Mouse (Mus musculus): ENCODE results near the gene Olfr452.

Olfr452 gene

DNA sequence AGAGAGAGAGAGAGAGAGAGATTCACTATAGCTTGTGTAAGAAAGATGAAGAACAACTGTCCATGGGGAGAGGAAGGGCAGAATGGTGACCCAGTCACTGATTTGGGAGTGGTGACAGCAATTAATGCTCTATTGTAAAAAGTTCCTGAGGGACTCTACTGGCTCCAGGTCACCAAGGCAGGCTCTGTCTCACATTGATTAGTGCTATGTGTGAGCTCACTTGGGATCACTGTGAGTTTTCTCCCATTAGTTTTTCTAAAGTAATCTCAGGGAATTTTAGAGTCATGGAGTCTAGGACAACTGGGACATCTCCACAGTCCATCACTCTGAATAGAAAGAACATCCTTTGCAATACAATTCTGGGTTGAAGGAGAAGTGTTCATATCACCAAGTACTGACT lies at the start of gene Olfr452:
Olfr452 (plus strand) TSS at position 301 of the 400 bp plus-strand sequence.
- DNase-seq (ENCODE audit: low spot score), result no peak

DNA sequence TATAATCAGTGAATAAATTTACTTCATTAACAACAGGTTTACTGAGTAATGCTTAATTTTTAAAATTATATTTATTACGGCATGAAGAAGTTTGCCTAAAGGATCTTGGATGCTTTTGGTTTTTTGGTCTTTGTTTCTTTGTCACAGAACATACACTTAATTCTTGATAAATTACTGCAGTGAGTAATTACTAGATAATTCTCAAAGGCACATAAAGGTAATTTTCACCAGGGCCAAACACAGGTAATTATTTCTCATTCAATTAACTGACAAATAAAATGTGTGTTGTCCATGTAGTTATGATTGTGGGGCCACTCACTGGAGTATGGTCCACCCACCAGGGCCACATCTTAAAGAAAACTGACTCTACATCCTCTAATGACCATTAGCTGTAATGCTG lies 45.8 kb upstream of the Olfr452 start, which contains the start of gene Olfr453:
Olfr453 (plus strand) TSS at position 301 of the 400 bp plus-strand sequence.
- no peak for DNase-seq (ENCODE audit: low spot score)

DNA sequence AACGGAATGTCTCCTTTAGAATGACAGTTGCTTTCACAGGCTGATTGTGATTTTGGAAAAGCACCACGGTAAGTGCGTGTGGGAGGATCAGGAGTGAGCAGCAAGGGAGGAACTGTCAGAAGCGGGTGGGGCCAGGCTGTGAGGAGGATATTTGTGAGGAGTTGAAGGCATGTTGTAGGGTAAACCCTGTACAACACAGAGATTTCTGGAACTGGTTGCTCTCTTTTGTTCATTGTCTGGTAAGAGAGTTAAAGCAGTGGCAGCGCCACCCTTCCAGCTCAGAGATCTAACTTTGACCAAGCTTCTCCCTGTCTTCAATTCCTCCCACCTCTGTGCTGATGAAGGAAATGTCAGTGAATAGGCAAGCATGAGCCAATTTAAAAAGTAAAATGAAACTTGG lies 42.6 kb upstream of the Olfr452 start:
- DNase-seq (ENCODE audit: low spot score), result no peak

DNA sequence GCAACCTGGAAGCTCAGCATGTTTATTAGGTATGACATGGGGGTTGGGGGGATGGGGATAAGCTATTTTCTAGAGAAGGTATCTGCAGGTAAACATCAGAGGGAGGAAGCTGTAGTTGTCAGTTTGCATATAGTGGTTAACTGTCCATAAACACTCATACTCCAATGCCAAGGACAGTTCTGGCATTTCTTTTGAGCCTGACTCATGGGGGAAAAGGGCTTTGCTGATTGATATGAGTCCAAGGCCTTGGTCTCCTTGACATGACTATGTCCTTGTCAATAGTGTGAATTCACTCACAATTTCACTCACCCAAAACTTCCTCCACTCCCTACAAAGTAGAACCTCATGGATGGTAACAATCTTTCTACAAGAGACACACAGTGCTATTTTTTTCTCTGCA lies 37.0 kb upstream of the Olfr452 start:
- DNase-seq (ENCODE audit: low spot score), result no peak

DNA sequence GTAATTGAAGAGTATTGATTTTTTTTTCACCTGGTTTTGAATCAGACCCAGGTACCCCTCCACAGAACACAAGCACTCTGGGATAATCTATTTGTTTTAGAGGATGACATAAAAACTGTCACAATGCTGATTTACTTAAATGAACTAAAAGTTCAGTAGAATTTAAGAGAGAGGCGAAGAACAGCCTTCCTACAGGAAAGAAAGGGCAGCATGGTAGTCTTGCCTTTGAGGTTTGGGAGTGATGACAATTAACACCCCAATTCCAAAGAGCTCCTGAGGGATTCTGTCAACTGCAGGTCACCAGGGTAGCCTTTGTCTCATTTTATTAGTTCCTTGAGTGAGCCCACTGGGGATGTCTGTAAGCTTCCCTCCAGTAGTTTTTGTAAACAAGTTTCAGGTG lies 28.8 kb upstream of the Olfr452 start, which contains the start of gene Olfr38:
Olfr38 (plus strand) TSS at position 301 of the 400 bp plus-strand sequence.
- no peak for DNase-seq (ENCODE audit: low spot score)

DNA sequence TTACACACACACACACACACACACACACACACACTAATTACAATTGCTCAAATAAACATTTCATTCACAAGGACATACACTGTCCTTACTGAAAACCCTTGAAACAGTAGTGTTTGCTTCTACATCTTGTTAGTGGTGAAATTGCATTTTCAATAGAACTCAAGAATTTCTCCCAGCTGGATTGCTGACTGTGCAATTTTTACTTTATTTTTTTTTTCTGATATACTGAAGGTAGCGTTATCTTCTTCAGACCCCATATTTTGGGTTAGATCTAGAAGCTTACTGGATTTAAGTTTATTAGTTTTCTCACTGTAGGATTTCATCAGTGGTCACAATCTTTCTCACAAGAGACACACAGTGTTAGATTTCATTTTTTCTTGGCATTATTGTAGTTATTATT lies 7.8 kb upstream of the Olfr452 start:
- DNase-seq (ENCODE audit: low spot score), result no peak

DNA sequence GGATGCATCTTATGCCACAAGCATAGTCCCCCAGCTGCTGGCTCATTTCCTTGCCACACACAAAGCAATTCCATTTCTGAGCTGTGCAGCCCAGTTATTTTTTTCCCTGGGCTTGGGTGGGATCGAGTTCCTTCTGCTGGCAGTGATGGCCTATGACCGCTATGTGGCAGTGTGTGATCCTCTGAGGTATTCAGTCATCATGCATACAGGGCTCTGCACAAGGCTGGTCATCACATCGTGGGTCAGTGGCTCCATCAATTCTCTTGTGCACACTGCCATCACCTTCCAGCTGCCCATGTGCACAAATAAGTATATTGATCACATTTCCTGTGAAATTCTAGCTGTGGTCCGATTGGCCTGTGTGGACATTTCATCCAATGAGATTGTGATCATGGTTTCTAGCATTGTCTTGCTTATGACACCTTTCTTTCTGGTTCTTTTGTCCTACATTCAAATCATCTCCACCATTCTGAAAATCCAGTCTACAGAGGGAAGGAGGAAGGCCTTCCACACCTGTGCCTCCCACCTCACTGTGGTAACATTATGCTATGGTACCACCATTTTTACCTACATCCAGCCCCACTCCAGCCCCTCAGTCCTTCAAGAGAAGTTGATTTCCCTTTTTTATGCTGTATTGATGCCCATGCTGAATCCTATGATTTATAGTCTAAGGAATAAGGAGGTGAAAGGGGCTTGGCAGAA lies 5.5 kb downstream of the Olfr452 start:
- DNase-seq (ENCODE audit: low spot score), result no peak

DNA sequence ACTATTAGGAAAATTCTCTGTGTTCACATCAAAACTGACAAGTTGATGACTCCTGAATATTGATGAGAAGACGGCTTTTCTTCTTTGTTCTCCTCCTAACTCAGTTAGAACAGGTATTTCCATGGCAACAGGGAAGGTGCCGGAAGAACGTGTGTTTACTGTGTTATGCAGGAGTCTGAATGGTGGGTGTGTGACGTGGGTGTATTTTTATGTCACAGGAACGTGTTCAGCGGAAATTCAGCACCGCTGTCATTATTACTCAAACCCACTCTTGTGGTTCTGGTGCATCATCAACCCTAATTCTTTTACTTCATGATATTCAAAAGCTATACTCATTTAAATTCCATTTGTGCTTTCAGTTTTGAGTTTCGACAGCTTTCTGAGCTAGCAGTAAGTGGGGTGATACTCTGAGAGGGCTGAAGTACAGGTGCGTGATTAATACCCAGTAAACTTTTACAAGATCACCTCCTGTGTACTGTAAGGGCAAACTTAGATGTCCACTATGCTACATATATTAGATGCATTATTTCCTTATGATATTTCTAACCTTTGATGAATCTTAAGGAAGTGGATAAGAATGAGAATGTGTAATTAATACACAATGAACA lies 6.2 kb downstream of the Olfr452 start:
- DNase-seq (ENCODE audit: low spot score), result no peak

DNA sequence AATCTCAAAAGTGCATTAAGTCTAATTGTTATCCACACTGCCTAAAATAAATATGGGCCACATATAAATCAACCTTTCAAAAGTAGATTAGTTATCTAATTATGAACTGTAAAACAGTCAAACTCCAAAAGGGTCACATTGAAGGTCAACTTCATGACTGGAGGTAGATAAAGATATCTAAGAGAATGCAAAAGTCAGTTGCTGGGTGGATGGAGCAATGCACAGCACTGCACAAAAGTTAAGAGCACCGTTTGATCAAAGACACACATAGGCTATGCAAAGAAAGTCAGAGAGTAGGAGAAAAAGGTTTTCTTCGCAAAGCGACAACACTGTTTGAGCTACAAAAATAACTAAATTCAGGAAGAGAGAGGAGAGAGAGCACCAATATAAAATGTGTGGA lies 10.1 kb downstream of the Olfr452 start:
- DNase-seq (ENCODE audit: low spot score), result no peak

DNA sequence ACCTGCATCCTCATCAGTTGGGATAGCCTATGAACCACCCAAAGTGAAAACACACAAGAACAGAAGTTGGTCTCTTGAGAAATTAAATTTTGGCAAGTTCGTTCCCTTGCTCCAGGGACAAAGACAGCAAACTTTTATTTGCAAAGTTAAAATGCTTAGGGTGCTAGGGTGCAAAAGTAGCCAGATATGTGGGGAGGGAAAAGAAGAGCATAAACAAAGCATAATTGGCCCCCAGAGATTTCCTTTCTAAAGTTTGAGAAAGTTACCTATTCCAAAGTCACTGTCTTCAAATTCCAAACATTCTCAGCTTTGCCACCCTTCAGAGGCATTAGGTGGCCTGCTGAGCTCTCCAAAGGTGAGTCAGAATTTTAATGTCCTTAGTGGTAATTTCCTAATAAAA lies 26.7 kb downstream of the Olfr452 start, which contains the start of gene Olfr450:
Olfr450 (plus strand) TSS at position 301 of the 400 bp plus-strand sequence.
- DNase-seq (ENCODE audit: low spot score), result no peak

DNA sequence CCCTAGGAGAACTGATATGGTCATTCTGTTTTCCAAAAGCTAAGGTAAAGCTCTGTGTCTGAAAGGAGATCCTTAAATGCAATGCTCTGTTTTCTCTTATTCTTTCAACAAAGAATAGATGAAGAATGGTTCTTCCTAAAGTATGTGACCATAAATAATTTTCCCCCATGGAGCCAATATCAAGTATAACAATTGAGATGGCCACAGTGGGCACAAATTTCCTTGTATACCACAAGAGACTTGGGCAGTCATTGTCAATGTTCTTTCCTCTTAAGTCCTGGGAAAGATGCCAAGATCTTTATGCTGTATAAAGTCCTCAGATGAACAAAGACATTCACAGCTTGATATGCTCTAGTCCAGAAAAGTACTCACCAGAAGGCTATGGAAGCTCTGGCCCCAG lies 49.2 kb downstream of the Olfr452 start, which contains the start of gene Olfr449:
Olfr449 (plus strand) TSS at position 301 of the 400 bp plus-strand sequence.
- DNase-seq (ENCODE audit: low spot score), result no peak
